Mouse (Mus musculus): Measurements from ENCODE around the gene Lix1. TPM values are rescaled to one million over a fixed set of nuclear protein-coding genes. Genes with fewer than 3 reads are reported as not detected.

Gene Lix1
- polyA plus RNA-seq (2012) = not detected in 2 replicates

- no peaks in the 10 kb centered on the region for H3K9me3 ChIP-seq (ENCODE audit: control insufficient read depth, low read length)
- H3K27me3 ChIP-seq (ENCODE audit: control insufficient read depth) = no peaks in the 10 kb centered on the region
- H3K4me3 ChIP-seq (replicated peaks) = no peak within 1 kb of the TSS
- TF ChIP-seq GATA1 (IDR thresholded peaks at IDR 0.05; ENCODE audit: low read length) (no peak), TAL1 (IDR thresholded peaks at IDR 0.05; ENCODE audit: low read length) (no peak)
- no peaks in the 10 kb centered on the region for H3K36me3 ChIP-seq (ENCODE audit: control insufficient read depth)
- no peaks in the 10 kb centered on the region for H3K4me1 ChIP-seq (ENCODE audit: control insufficient read depth)
Observed at GRCm38 (mm10) chr17:17402222-17403004, at the start of gene Lix1. Gene Lix1 (plus strand): TSS chr17:17402672.

- no peak for TF ChIP-seq GATA1 (IDR thresholded peaks at IDR 0.05; ENCODE audit: low read length)
- no peak for TF ChIP-seq TAL1 (IDR thresholded peaks at IDR 0.05; ENCODE audit: low read length)
- no peaks in the 10 kb centered on the region for H3K27me3 ChIP-seq (ENCODE audit: control insufficient read depth)
- no peaks in the 10 kb centered on the region for H3K9me3 ChIP-seq (ENCODE audit: control insufficient read depth, low read length)
- H3K36me3 ChIP-seq (ENCODE audit: control insufficient read depth) = peaks cover 8% of the 10 kb centered on the region
- H3K4me3 ChIP-seq (replicated peaks) = peak overlapping the region; percentile 76
- H3K4me1 ChIP-seq (ENCODE audit: control insufficient read depth) = peaks cover 25% of the 10 kb centered on the region
Observed at GRCm38 (mm10) chr17:17373550-17373917, 28.9 kb upstream of the Lix1 start.

GRCm38 (mm10) chr17:17373918-17374910 lies 28.3 kb upstream of the Lix1 start, which contains the start of gene Riok2:
Gene Riok2 (plus strand): TSS chr17:17374309.
- H3K9me3 ChIP-seq (ENCODE audit: control insufficient read depth, low read length) = no peaks in the 10 kb centered on the region
- peak within 1 kb of the TSS; percentile 76 for H3K4me3 ChIP-seq (replicated peaks)
- H3K27me3 ChIP-seq (ENCODE audit: control insufficient read depth) = no peaks in the 10 kb centered on the region
- H3K4me1 ChIP-seq (ENCODE audit: control insufficient read depth) = peaks cover 25% of the 10 kb centered on the region
- peak; percentile 61 for TF ChIP-seq GATA1 (IDR thresholded peaks at IDR 0.05; ENCODE audit: low read length)
- TF ChIP-seq TAL1 (IDR thresholded peaks at IDR 0.05; ENCODE audit: low read length) = no peak
- H3K36me3 ChIP-seq (ENCODE audit: control insufficient read depth) = peaks cover 8% of the 10 kb centered on the region

- peak overlapping the region; percentile 76 for H3K4me3 ChIP-seq (replicated peaks)
- H3K36me3 ChIP-seq (ENCODE audit: control insufficient read depth) = peaks cover 9% of the 10 kb centered on the region
- TF ChIP-seq GATA1 (IDR thresholded peaks at IDR 0.05; ENCODE audit: low read length) = no peak
- peaks cover 25% of the 10 kb centered on the region for H3K4me1 ChIP-seq (ENCODE audit: control insufficient read depth)
- H3K27me3 ChIP-seq (ENCODE audit: control insufficient read depth) = no peaks in the 10 kb centered on the region
- no peaks in the 10 kb centered on the region for H3K9me3 ChIP-seq (ENCODE audit: control insufficient read depth, low read length)
Observed at GRCm38 (mm10) chr17:17375581-17375980, 26.9 kb upstream of the Lix1 start.

GRCm38 (mm10) chr17:17383703-17384102 lies 18.8 kb upstream of the Lix1 start:
- H3K36me3 ChIP-seq (ENCODE audit: control insufficient read depth) = peaks cover 49% of the 10 kb centered on the region
- H3K4me1 ChIP-seq (ENCODE audit: control insufficient read depth) = no peaks in the 10 kb centered on the region
- H3K4me3 ChIP-seq (replicated peaks) = no peak overlapping the region
- no peaks in the 10 kb centered on the region for H3K27me3 ChIP-seq (ENCODE audit: control insufficient read depth)
- no peak for TF ChIP-seq GATA1 (IDR thresholded peaks at IDR 0.05; ENCODE audit: low read length)
- TF ChIP-seq TAL1 (IDR thresholded peaks at IDR 0.05; ENCODE audit: low read length) = no peak
- no peaks in the 10 kb centered on the region for H3K9me3 ChIP-seq (ENCODE audit: control insufficient read depth, low read length)

- Histone ChIP-seq H3K4me3 (replicated peaks) (no peak overlapping the region), H3K9me3 (ENCODE audit: control insufficient read depth, low read length) (no peaks in the 10 kb centered on the region), H3K36me3 (ENCODE audit: control insufficient read depth) (peaks cover 55% of the 10 kb centered on the region), H3K4me1 (ENCODE audit: control insufficient read depth) (no peaks in the 10 kb centered on the region), H3K27me3 (ENCODE audit: control insufficient read depth) (no peaks in the 10 kb centered on the region)
- no peak for TF ChIP-seq TAL1 (IDR thresholded peaks at IDR 0.05; ENCODE audit: low read length)
- TF ChIP-seq GATA1 (IDR thresholded peaks at IDR 0.05; ENCODE audit: low read length) = no peak
Observed at GRCm38 (mm10) chr17:17384502-17384901, 18.0 kb upstream of the Lix1 start.

- H3K9me3 ChIP-seq (ENCODE audit: control insufficient read depth, low read length) = no peaks in the 10 kb centered on the region
- TF ChIP-seq GATA1 (IDR thresholded peaks at IDR 0.05; ENCODE audit: low read length) (no peak), TAL1 (IDR thresholded peaks at IDR 0.05; ENCODE audit: low read length) (no peak)
- H3K27me3 ChIP-seq (ENCODE audit: control insufficient read depth) = no peaks in the 10 kb centered on the region
- no peak overlapping the region for H3K4me3 ChIP-seq (replicated peaks)
- peaks cover 60% of the 10 kb centered on the region for H3K36me3 ChIP-seq (ENCODE audit: control insufficient read depth)
- H3K4me1 ChIP-seq (ENCODE audit: control insufficient read depth) = no peaks in the 10 kb centered on the region
Observed at GRCm38 (mm10) chr17:17386117-17386516, 16.4 kb upstream of the Lix1 start.

GRCm38 (mm10) chr17:17391823-17392222 lies 10.6 kb upstream of the Lix1 start:
- Histone ChIP-seq H3K36me3 (ENCODE audit: control insufficient read depth) (peaks cover 40% of the 10 kb centered on the region), H3K9me3 (ENCODE audit: control insufficient read depth, low read length) (no peaks in the 10 kb centered on the region), H3K4me3 (replicated peaks) (no peak overlapping the region), H3K27me3 (ENCODE audit: control insufficient read depth) (no peaks in the 10 kb centered on the region), H3K4me1 (ENCODE audit: control insufficient read depth) (no peaks in the 10 kb centered on the region)
- no peak for TF ChIP-seq TAL1 (IDR thresholded peaks at IDR 0.05; ENCODE audit: low read length)
- TF ChIP-seq GATA1 (IDR thresholded peaks at IDR 0.05; ENCODE audit: low read length) = no peak

- Histone ChIP-seq H3K9me3 (ENCODE audit: control insufficient read depth, low read length) (no peaks in the 10 kb centered on the region), H3K27me3 (ENCODE audit: control insufficient read depth) (no peaks in the 10 kb centered on the region), H3K36me3 (ENCODE audit: control insufficient read depth) (peaks cover 34% of the 10 kb centered on the region), H3K4me1 (ENCODE audit: control insufficient read depth) (no peaks in the 10 kb centered on the region), H3K4me3 (replicated peaks) (no peak overlapping the region)
- TF ChIP-seq GATA1 (IDR thresholded peaks at IDR 0.05; ENCODE audit: low read length) = no peak
- no peak for TF ChIP-seq TAL1 (IDR thresholded peaks at IDR 0.05; ENCODE audit: low read length)
Observed at GRCm38 (mm10) chr17:17392863-17393262, 9.6 kb upstream of the Lix1 start.
